Mouse (Mus musculus) liver, postnatal 0 days (tissue): ENCODE results near the gene Slc39a12.

ENCODE experiments used
- CTCF ChIP-seq: sonication (generic); IDR thresholded peaks from 2 replicates; pipeline ENCODE4 v1.5.1; 2016; ENCODE audit warnings: antibody characterized with exemption, low read depth
- EP300 ChIP-seq: IDR thresholded peaks from 2 replicates; pipeline ENCODE4 v1.6.1; 2016; ENCODE audit warnings: antibody characterized with exemption, low read depth, mild to moderate bottlenecking

- no peak for TF ChIP-seq CTCF
- no peak for TF ChIP-seq EP300
Observed at GRCm38 (mm10) chr2:14428987-14429386, 40.9 kb downstream of the Slc39a12 start.
